Mouse (Mus musculus): ENCODE data around the gene Gm21953. TPM values are rescaled to one million over a fixed set of nuclear protein-coding genes. Genes with fewer than 3 reads are reported as not detected.
"Not testable (repeated sequence)": the region's sequence is repeated elsewhere in the genome, so short reads cannot be mapped to it uniquely, and the experiment has no call there.

Gm21953 gene
- not detected for total RNA-seq (2022)

DNA sequence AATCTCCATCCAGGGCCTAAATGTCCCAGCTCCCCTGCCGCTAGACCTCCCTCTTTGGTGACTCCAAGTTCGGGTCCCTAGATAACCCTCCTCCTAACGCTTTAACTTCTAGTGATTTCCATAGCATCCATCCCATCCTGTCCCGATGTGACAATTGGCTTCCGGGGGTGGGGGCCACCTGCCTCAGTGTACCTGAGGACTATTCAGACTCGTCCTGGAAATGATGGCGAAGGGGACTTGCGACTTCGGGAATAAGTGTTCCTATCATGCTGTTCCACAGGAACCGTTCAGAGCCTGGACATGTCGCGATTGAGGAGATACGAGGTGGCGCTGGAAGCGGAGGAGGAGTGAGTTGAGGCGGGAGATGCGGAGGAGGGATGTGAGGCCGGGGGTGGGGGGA, at the start of gene Gm21953:
Gene Gm21953, plus strand, starts transcription at position 301 of the 400 bp plus-strand sequence.
- not testable (repeated sequence) for DNase-seq (ENCODE audit: low spot score in 2 of 2)

DNA sequence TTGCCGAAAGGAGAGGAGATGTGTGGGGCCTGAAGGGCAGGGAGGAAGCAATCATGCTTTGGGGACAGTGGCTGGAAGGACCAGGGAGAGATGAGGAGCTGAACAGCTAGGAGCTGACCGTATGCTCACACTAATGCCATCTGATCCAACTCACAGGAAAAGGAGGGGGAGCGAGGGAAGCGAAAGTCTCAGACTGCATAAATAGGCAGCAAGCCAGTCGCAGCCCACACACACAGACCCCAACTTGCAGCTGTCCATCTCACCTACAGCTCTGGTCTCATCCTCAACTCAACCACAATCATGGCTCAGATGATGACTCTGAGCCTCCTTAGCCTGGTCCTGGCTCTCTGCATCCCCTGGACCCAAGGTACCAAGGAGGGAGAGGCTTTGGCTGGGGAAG, 38.6 kb upstream of the Gm21953 start, which contains the start of gene Ccl21b:
Gene Ccl21b, plus strand, starts transcription at position 301 of the 400 bp plus-strand sequence.
- not testable (repeated sequence) for DNase-seq (ENCODE audit: low spot score in 2 of 2)

DNA sequence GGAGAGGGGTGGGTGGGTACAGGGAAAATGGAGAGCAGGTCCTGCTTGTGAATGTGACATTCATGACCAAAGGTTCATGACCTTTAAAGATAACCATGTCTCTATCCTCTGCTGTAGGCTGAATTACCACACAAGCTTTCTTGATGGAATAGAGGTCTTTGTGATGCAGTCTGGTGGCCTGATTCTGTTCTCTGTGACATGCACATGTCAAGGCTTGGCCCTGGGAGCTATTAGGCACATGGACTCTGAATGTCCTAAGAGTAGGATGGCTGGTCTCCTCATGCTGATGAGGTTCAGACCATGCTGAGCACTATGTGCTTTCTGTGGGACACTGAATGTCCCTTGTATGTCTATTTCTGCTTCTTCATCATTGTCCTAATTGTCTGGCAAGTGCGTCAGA, 24.0 kb downstream of the Gm21953 start, which contains the start of gene Fam205a3:
Gene Fam205a3, plus strand, starts transcription at position 301 of the 400 bp plus-strand sequence.
- not testable (repeated sequence) for DNase-seq (ENCODE audit: low spot score in 2 of 2)

Other genes starting within 250 kb of the Gm21953 start
- not detected for gene Gm3893, start 203.1 kb upstream of the Gm21953 start, total RNA-seq (2022)
- 10 to 100 TPM in 3 of 4 experiments, not detected in 1; 14.1 to 17.8 (median 15.9) TPM for gene Gm13304, start 179.4 kb upstream of the Gm21953 start, total RNA-seq (2022)
- 10 to 100 TPM in 1 of 4 experiments, 1 to 10 TPM in 3; 5.1 to 15.5 (median 8.6) TPM for gene Gm13306, start 140.8 kb upstream of the Gm21953 start, total RNA-seq (2022)
- gene Gm13305, start 125.7 kb upstream of the Gm21953 start, total RNA-seq (2022) = 1 to 10 TPM in 3 of 4 experiments, under 1 TPM in 1; 0.50 to 2.0 (median 1.3) TPM
- gene Gm10600, start 53.6 kb upstream of the Gm21953 start, total RNA-seq (2022) = 1 to 10 TPM in 3 of 4 experiments, not detected in 1; 6.3 to 9.4 (median 6.8) TPM
- not detected for gene Ccl21b, start 38.5 kb upstream of the Gm21953 start, total RNA-seq (2022)
- under 1 TPM; 0.14 to 0.61 (median 0.39) TPM for gene Fam205a3, start 24.1 kb downstream of the Gm21953 start, total RNA-seq (2022)
- not detected for gene Gm21586, start 145.1 kb downstream of the Gm21953 start, total RNA-seq (2022)
- gene Gm2163, start 172.5 kb downstream of the Gm21953 start, total RNA-seq (2022) = 1 to 10 TPM; 2.2 to 3.9 (median 2.9) TPM
- gene Fam205a2, start 233.9 kb downstream of the Gm21953 start, total RNA-seq (2022) = under 1 TPM; 0.14 to 0.61 (median 0.39) TPM